Mouse (Mus musculus): Measurements from ENCODE around the gene Olfr535. TPM values are rescaled to one million over a fixed set of nuclear protein-coding genes. Genes with fewer than 3 reads are reported as not detected.

Gene Olfr535
- polyA plus RNA-seq (2015; fragmentation: Nextera tagmentation; extraction: Ambion mirVana), result not detected in 2 replicates

GRCm38 (mm10) chr7:140483916-140484315 is at the start of gene Olfr535:
Olfr535 (plus strand) TSS chr7:140484216.

GRCm38 (mm10) chr7:140463070-140463469 is 20.9 kb upstream of the Olfr535 start, which contains the start of gene Olfr533:
Olfr533 (plus strand) TSS chr7:140463370.

GRCm38 (mm10) chr7:140507346-140508021 is 23.5 kb downstream of the Olfr535 start, which contains the start of gene Olfr536:
Olfr536 (minus strand) TSS chr7:140507396.

Other genes starting within 250 kb of the Olfr535 start
- gene 5830411N06Rik, start 236.9 kb upstream of the Olfr535 start, polyA plus RNA-seq (2015; fragmentation: Nextera tagmentation; extraction: Ambion mirVana), result not detected in 2 replicates
- not detected in 2 replicates for gene Olfr525, start 163.4 kb upstream of the Olfr535 start, polyA plus RNA-seq (2015; fragmentation: Nextera tagmentation; extraction: Ambion mirVana)
- not detected in 2 replicates for gene Olfr527, start 150.2 kb upstream of the Olfr535 start, polyA plus RNA-seq (2015; fragmentation: Nextera tagmentation; extraction: Ambion mirVana)
- not detected in 2 replicates for gene Olfr60, start 122.5 kb upstream of the Olfr535 start, polyA plus RNA-seq (2015; fragmentation: Nextera tagmentation; extraction: Ambion mirVana)
- gene Olfr530, start 107.9 kb upstream of the Olfr535 start, polyA plus RNA-seq (2015; fragmentation: Nextera tagmentation; extraction: Ambion mirVana), result not detected in 2 replicates
- not detected in 2 replicates for gene Olfr531, start 81.3 kb upstream of the Olfr535 start, polyA plus RNA-seq (2015; fragmentation: Nextera tagmentation; extraction: Ambion mirVana)
- gene Olfr532, start 62.6 kb upstream of the Olfr535 start, polyA plus RNA-seq (2015; fragmentation: Nextera tagmentation; extraction: Ambion mirVana), result not detected in 2 replicates
- gene Olfr533, start 20.8 kb upstream of the Olfr535 start, polyA plus RNA-seq (2015; fragmentation: Nextera tagmentation; extraction: Ambion mirVana), result not detected in 2 replicates
- gene Olfr536, start 23.2 kb downstream of the Olfr535 start, polyA plus RNA-seq (2015; fragmentation: Nextera tagmentation; extraction: Ambion mirVana), result not detected in 2 replicates
- gene Olfr538, start 83.7 kb downstream of the Olfr535 start, polyA plus RNA-seq (2015; fragmentation: Nextera tagmentation; extraction: Ambion mirVana), result not detected in 2 replicates
- not detected in 2 replicates for gene Olfr46, start 117.1 kb downstream of the Olfr535 start, polyA plus RNA-seq (2015; fragmentation: Nextera tagmentation; extraction: Ambion mirVana)
- gene Olfr61, start 144.8 kb downstream of the Olfr535 start, polyA plus RNA-seq (2015; fragmentation: Nextera tagmentation; extraction: Ambion mirVana), result not detected in 2 replicates
- gene Olfr53, start 162.2 kb downstream of the Olfr535 start, polyA plus RNA-seq (2015; fragmentation: Nextera tagmentation; extraction: Ambion mirVana), result not detected in 2 replicates
- gene Olfr539, start 175.7 kb downstream of the Olfr535 start, polyA plus RNA-seq (2015; fragmentation: Nextera tagmentation; extraction: Ambion mirVana), result not detected in 2 replicates
- not detected in 2 replicates for gene Olfr45, start 197.7 kb downstream of the Olfr535 start, polyA plus RNA-seq (2015; fragmentation: Nextera tagmentation; extraction: Ambion mirVana)
- not detected in 2 replicates for gene Olfr541, start 213.1 kb downstream of the Olfr535 start, polyA plus RNA-seq (2015; fragmentation: Nextera tagmentation; extraction: Ambion mirVana)